Mouse (Mus musculus): Measurements from ENCODE around the gene Cldn17. TPM values are rescaled to one million over a fixed set of nuclear protein-coding genes. Genes with fewer than 3 reads are reported as not detected.

Gene Cldn17
- polyA plus RNA-seq, 1 experiment, result not detected

- Histone ChIP-seq H3K36me3 (ENCODE audit: control insufficient read depth, insufficient read depth, low read length) (no peaks in the 10 kb centered on the region), H3K27ac (ENCODE audit: control insufficient read depth, insufficient read depth, low read length) (no peak overlapping the region), H3K4me3 (ENCODE audit: control insufficient read depth, insufficient read depth, low read length) (no peak overlapping the region), H3K4me1 (replicated peaks; ENCODE audit: control insufficient read depth, insufficient read depth, low read length) (no peaks in the 10 kb centered on the region), H3K27me3 (ENCODE audit: control insufficient read depth, insufficient read depth, low read length) (no peaks in the 10 kb centered on the region)
- TF ChIP-seq POLR2A (IDR thresholded peaks at IDR 0.05; ENCODE audit: control insufficient read depth, extremely low read depth, insufficient read depth, low read length, poor library complexity) (no peak), CTCF (IDR thresholded peaks at IDR 0.05; ENCODE audit: borderline replicate concordance, control insufficient read depth, extremely low read depth, insufficient read depth, low read length, poor library complexity) (no peak)
- 56% methylated on average over 3 of the region's 3 CpGs for WGBS
- no peak for DNase-seq
These were observed 26.6 kb downstream of the Cldn17 start for GRCm38 (mm10) chr16:88480011-88480774.

- WGBS, result 95% methylated on average over 3 of the region's 3 CpGs
- H3K27me3 ChIP-seq (ENCODE audit: control insufficient read depth, insufficient read depth, low read length), result no peaks in the 10 kb centered on the region
- TF ChIP-seq CTCF (IDR thresholded peaks at IDR 0.05; ENCODE audit: borderline replicate concordance, control insufficient read depth, extremely low read depth, insufficient read depth, low read length, poor library complexity) (no peak), POLR2A (IDR thresholded peaks at IDR 0.05; ENCODE audit: control insufficient read depth, extremely low read depth, insufficient read depth, low read length, poor library complexity) (no peak)
- no peak overlapping the region for H3K4me3 ChIP-seq (ENCODE audit: control insufficient read depth, insufficient read depth, low read length)
- no peak for DNase-seq
- no peak overlapping the region for H3K27ac ChIP-seq (ENCODE audit: control insufficient read depth, insufficient read depth, low read length)
- H3K36me3 ChIP-seq (ENCODE audit: control insufficient read depth, insufficient read depth, low read length), result no peaks in the 10 kb centered on the region
- no peaks in the 10 kb centered on the region for H3K4me1 ChIP-seq (replicated peaks; ENCODE audit: control insufficient read depth, insufficient read depth, low read length)
These were observed 43.5 kb downstream of the Cldn17 start for GRCm38 (mm10) chr16:88463235-88463634.

Other genes starting within 250 kb of the Cldn17 start
- gene Grik1, start 216.7 kb downstream of the Cldn17 start, polyA plus RNA-seq (2012; rRNA removed), result 0.04 and 0.11 TPM in 2 replicates
- gene Cldn8, start 56.2 kb upstream of the Cldn17 start, polyA plus RNA-seq (2012; rRNA removed), result 0.19 TPM in 1 of 2 replicates, not detected in the other
- gene Krtap24-1, start 105.3 kb upstream of the Cldn17 start, polyA plus RNA-seq (2012; rRNA removed), result not detected in 2 replicates
- 0.31 TPM in 1 of 2 replicates, not detected in the other for gene 2310079G19Rik, start 120.7 kb upstream of the Cldn17 start, polyA plus RNA-seq (2012; rRNA removed)
- gene Krtap26-1, start 140.8 kb upstream of the Cldn17 start, polyA plus RNA-seq (2012; rRNA removed), result not detected in 2 replicates
- gene Krtap27-1, start 164.7 kb upstream of the Cldn17 start, polyA plus RNA-seq (2012; rRNA removed), result not detected in 2 replicates
- not detected in 2 replicates for gene 2310061N02Rik, start 201.0 kb upstream of the Cldn17 start, polyA plus RNA-seq (2012; rRNA removed)
- gene Krtap13-1, start 221.9 kb upstream of the Cldn17 start, polyA plus RNA-seq (2012; rRNA removed), result not detected in 2 replicates
- not detected in 2 replicates for gene Krtap13, start 244.7 kb upstream of the Cldn17 start, polyA plus RNA-seq (2012; rRNA removed)

All from thymus, adult 2 months (tissue).